Mouse (Mus musculus) heart, postnatal 0 days (tissue): ENCODE results near the gene Csde1.

Experiments used
- CTCF ChIP-seq: IDR thresholded peaks from 2 replicates; pipeline ENCODE4 v1.5.1; 2016; ENCODE audit warnings: antibody characterized with exemption, control low read depth, low read depth
- EP300 ChIP-seq: IDR thresholded peaks from 2 replicates; pipeline ENCODE4 v1.6.1; 2016; ENCODE audit warnings: antibody characterized with exemption, low read depth

DNA sequence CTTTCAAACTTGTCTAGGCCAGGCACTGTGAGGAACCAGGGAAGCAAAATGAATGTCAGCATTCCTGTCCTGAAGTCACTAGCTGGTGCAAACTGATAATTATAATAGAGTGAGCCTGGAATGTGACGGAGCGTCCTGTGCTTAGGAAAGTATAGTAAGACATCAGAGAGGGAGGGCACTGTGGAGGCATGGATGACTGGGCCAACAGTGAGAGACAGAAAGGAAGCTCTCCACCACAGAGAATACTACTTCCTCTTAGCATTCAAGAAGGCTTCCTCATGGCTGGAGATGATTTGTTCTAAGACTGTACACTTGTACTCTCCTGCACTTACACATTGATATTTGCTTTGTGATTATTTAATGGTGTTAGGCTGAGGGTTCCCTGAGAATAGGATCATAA is 2.9 kb upstream of the Csde1 start:
- TF ChIP-seq CTCF (no peak), EP300 (no peak)
